Mouse (Mus musculus) layer of hippocampus, adult 9-11 months (tissue): Measurements from ENCODE around the gene Zfp579.
"Not testable (repeated sequence)": the region's sequence is repeated elsewhere in the genome, so short reads cannot be mapped to it uniquely, and the experiment has no call there.

Experiments
- DNase-seq: peaks from one replicate; pipeline ENCODE4 v3.0.0; 2022

Gene Zfp579

DNA sequence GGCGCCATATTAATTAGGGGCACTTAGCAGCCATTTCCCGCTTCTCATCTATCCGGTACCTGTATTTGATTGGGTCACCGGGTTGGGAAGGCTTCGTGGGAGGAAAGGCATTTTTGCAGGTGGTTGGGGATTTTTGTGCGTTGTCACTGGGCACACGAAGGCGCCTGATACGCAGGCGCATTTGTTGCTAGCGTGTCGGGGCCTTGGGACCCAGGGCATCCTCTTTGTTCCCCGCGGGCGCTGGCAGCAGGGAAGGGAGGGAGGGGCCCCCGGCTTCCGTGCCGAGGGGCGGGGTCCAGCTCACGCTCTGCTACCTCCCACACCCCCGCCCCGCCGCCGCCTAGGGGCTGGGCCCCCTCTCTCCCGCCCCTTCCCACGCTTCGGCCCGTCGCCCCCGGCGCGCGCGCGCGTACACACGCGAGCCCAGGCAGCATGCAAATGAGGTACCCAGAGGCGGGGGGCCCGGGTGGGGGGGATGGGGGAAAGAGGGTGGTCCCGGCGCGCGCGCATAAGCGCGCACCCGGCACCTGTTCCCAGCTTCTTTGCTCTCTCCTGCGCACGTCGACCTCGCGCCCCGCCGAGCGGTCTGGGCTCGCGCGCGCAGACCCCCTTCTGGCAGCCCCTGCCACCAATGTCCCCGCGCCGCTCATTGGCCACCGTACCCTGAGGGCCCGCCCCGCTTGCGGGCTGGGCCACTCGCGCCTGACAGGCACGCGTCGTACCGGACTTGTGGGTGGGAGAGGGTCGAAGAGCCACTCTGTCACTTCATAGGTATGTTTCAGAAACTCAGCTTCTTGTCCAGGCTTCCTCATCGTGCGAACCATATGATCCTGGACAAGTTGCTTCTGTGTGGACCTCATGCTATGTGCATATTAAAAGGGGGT is 19.4 kb upstream of the Zfp579 start, which contains the start of gene Gm44973:
Gm44973 (plus strand) TSS at position 379 of the 884 bp plus-strand sequence.
- peak; percentile 95 for DNase-seq

DNA sequence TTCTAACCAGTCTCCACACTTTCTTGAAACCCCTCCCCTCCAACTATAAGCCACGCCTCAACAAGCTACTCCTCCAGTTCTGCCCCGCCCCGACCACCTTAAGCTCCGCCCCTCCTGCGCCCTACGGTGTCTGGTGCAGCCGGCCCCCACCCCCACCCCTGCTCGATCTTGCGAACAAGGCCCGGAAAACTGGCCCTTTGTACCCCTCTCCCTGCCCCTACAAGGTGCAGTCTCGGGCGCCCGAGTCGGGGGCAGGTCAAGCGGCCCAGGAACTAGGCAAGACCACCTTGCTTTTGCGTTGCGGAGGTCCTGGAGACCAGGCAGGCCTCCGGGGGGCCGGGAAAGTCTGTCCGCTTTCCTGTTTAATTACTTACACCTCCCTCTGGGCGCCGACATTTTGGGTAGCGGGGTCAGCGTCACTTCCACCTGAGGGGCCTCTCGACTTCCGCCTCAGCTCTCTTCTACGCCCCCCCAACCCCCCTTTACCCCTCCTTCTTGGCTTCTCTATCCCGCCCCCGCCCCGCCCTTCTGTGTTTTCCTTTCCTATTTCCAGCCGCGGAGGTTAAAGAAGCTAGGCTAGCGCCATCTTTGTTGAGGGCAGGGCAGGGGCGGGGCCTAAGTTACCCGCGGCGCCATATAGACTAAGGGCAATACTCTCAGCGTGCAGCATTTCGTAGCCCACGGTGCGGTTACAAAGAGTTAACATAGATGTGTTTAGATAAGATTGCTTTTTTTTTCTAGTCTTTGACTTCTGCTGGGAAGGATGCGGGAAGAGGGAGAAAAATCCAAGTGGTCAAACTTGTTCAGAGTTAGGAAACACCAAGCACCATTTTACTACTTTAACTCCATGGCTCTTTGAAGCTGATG is 18.5 kb upstream of the Zfp579 start, which contains the start of the genes Zfp524 and Fiz1:
Zfp524 (plus strand) TSS at position 165 of the 867 bp plus-strand sequence.
Fiz1 (minus strand) TSS at position 447 of the 867 bp plus-strand sequence.
- peak; percentile 97 for DNase-seq

DNA sequence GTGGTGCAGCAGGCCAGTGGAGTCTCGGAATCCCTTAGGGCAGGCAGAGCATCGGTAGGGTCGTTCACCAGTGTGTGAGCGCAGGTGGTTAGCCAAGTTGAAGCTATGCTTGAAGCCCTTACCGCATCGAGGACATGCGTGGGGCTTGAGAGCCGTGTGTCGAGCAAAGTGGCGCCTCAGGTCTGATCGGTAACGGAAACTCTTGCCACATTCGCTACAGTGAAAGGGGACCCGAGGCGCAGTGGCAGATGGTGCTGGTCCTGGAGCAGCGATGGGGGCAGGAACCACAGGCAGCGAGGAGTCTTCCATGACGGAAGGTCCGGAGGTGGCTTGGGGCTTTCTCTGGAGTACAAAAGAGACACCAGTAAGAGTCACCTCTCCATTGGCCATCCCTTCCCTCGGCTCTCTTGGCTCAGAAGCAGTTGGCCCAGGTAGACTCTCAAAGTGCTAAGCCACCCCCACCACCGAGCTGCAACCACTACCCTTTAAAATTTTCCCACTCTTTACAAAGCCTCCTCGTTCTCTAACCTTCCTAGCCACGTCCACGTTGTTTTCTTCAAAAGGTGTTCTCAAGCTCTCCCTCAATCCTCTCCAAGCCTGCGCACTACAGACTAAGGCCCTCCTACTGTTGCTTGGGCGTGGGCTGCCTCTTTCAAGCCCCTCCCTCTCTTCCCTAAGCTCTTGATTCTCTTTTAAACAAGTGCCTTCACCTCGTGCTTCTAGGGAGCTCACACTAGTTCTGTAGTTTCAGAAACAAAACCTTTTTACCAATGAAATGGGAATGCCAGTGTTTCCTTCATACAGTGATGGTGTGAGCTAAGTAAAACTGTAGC is 16.9 kb upstream of the Zfp579 start:
- DNase-seq, result no peak

DNA sequence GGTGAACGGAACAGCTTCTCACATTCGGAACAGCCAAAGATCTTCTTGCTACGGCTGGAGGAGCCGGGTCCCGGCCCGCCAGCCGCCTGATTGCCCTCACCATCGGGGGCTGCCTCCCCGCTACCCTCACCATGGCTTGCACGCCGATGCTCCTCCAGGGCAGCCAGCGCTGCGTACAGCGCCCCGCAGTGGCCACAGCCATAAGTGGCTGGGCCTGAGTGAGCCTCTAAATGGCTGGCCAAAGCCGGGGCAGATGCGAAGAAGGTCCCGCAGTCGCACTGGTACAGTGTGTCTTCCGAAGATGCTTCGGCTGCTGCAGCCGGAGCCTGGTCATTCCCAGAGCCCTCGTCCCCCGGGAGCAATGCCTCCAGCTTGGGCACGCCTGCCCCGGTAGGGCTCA is 12.3 kb upstream of the Zfp579 start:
- DNase-seq, result no peak

DNA sequence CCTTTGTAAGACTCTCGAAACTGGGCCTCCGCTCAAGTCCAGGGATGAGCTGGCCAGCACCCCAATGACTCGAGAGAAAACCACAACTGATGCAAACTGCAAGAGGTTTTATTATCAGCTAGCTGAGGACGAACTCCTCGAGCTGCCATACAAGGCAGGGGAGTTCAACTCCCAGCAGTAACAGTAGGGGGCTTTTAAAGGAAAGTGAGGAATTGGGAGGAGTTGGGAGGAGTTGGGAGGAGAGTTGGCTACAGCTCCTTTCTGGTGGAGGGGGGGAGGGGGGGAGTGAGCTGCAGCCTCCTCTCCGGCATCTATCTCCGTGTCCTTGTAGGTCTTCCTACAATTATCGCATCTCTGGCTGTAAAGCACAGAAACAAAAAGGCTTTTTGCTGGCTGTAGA is 6.9 kb upstream of the Zfp579 start:
- DNase-seq, result not testable (repeated sequence)

DNA sequence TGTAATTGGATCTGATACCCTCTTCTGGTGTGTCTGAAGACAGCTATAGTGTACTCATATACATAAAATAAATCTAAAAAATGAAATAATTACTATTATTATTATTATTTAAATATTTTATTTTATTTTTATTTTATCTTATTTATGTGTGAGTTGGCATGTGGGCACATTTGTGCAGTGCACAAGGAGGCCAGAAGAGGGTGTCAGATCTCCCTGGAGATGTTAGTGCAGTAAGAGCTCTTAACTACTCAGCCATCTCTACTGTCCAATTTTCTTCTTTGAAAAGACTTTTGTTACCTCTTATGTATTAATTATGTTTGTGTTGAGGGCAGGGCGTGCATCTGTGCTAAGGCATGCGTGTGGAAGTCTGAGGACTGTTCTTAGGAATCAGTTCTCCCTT is 3.9 kb upstream of the Zfp579 start:
- DNase-seq, result no peak

DNA sequence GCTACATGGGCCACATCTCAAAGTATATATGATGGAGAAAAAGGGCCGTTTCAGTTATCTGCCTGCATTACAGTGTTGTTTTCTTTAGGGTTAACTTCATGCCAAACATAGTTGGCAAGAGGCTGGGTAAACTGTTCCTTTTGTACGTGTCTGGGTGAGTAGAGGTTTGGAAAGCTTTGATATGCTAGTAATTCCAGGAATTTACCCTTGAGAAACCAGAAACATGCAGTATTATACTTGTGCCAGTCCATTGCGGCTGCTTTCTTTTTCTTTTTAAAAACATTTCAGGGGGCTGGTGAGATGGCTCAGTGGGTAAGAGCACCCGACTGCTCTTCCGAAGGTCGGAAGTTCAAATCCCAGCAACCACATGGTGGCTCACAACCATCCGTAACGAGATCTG is 976 bp upstream of the Zfp579 start:
- DNase-seq, result no peak

DNA sequence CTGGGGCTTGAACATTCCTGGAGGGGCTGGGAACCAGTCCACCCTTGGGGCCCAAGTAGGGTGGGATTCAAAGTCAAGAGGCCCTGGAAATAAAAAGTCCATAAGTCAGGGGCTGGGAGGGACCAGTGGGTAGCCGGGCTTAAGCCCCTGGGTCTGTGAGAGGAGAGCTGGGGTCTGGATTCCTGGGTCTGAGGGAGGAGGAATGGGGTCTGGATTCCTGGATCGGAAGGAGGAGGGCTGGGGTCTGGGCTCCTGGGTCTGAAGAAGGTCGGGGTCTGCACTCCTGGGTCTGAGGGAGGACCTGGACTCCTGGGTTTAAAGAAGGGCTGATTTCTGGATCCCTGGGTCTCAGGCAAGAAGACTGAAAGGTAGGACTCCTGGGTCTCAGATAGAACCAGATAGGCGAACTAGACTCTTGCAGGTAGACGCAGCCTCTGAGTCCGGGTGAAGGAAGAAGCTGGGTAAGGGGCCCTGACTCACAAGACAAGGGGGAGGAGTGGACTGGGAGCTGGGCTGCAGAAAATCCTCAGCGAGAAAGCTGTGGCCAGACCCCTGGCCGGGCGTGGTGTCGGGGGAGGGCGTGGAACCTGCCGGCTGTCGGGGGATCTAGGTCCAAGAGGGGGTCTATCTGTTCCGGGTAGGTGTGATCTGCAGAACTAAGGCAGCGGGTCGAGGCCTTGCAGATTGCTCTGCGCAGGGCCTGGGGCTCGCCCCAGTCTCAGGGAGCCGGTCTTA is 523 bp downstream of the Zfp579 start:
- DNase-seq, result no peak

DNA sequence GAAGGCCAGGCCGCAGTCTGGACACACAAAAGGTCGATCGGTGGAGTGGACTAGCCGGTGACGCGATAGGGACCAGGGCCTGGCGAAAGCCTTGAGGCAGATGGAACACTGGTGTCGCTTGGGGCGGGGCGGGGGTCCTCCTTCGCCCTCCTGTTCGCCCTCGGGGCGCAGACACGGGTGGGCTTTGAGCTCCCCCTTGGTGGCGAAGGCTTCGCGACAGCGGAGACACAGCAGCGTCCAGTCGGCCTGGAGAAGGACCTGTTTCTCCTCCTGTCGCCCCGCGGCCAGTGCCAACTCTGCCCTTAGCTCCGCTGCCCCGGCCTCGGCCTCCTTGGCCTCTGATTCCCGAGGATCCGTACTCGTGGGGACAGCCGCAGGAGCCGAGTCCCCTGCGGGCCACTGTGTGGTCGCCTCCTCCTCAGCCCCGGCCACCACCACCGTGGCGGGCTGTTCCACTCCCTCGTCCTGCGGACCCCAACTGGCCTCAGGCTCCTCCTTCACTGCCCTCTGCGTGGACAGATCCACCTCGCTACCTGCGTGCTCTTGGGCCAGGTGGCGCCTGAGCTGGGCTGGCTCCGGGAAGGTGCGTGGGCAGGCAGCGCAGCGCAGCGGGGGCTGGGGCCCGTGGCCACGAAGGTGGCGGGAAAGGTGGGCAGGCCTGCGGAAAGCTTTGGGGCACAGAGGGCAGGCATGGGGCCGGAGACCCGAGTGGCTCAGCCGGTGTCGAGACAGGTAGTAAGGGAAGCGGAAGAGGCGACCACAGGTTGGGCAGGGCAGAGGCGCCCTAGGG is 1.8 kb downstream of the Zfp579 start:
- DNase-seq, result no peak

DNA sequence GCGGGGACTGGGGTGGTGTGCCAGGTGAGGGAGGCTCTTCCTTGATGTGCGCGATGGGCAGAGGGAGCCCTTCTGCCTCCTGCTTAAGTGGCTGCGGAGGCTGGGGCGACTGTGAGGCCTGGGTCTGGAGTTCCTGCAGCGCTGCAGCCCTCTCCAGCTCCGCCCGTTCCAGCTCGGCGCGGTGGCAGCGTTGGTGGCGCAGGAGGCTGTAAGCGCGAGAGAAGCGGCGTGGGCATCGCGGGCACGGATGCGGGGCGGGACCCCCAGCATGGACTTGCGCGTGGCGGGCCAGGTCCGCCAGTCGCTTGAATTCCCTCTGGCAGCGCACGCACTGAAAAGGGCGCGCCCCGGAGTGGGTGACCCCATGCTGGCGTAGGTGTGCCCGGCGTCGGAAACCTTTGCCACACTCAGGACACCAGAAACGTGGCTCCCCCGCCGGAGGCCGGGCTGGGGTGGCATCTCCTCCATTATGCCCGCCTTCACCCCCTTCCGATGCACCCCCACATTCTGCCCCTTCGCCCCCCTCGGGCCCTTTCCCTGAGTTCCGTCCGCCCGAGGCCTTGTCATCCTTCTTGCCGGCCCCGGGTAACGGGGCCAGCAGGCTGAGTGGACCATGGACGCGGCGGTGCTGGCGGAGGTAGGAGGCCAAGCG is 2.5 kb downstream of the Zfp579 start:
- no peak for DNase-seq

DNA sequence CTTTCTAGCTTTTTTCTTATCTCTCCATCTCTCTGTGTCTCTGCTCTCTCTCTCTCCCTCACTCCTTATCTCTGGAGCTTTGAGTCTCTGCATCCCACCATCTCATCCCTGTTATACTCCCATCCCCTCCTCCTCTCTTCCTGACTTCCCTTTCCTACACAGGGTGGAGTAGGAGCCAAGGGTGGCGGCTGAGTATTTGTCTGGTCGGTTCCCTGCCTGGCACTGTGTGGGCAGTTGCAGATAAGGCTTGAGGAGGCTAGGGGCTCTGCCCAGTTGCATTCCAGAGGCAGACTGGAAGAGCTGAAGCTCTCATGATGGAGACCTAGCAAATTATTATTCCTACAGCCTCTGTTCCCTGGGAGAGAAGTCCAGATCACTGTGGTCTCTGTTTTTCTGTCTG is 7.7 kb downstream of the Zfp579 start:
- no peak for DNase-seq

DNA sequence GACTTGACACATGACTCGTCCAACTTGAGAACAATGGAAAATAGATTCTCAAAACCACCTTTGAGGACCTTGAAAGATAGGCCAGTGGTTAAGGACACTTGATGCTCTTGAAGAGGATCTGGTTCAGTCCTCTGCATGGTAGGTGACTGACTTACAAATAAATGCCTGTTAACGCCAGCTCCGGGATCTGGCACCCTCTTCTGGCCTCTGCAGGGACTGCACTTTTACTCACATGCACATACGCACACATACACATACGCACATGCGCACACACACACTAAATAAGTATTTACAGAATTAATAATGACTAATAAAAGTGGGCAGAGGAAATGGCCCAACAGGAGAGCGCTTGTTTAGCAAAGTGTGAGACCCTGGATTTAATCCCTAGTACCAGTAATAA is 19.1 kb downstream of the Zfp579 start:
- no peak for DNase-seq

DNA sequence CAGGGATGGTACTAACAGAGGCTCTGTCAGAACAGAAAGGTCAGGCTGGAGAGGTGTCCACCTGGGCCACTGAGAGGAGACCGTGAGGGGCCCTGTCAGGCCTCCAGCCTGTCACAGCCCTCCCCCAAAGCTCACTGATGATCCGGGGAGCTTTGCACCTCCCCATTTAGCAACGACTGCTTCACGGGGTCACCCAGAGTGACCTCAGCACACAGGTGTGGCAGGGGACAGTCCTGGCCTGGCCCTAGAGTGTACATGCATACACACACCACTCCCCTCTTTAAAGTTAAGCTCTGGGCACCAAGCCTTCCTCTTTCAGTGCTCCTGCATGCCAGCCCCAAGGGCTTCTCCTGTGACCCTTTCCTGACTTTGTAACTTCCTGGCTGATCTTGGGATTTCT is 20.5 kb downstream of the Zfp579 start:
- no peak for DNase-seq

DNA sequence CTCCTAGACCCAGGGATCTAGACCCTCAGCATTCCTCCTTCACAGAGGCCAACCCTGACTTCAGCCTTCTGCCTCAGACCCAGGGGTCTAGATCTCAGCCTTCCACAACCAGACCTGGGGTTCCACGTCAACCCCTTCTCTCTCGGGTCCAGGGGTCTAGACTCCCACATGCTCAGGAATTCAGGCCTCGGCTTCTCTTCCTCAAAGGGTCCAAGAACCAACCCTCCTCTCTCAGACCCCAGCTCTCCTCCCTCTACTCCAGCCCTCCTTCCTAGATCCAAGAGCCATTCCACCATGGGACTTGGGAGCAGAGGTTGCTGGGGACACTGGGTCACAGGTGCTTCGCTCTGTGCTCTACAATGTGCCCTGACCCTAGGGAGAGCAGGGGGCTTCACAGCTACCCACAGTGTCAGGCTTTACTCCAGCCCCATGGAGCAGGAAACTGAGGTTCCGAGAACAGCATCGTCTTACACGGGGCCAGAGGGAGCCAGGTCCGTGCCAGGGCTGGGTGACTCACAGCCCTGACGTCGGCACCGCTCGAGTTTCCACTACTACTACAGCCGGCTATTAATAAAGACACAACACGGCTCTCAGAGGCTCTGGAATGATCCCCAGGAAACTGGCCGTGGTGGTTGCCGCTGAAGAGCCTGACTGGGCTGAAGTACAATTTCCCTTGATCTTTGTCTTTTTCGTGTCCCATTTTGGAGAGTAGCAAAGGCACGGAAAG is 23.5 kb downstream of the Zfp579 start:
- DNase-seq, result peak; percentile 9

DNA sequence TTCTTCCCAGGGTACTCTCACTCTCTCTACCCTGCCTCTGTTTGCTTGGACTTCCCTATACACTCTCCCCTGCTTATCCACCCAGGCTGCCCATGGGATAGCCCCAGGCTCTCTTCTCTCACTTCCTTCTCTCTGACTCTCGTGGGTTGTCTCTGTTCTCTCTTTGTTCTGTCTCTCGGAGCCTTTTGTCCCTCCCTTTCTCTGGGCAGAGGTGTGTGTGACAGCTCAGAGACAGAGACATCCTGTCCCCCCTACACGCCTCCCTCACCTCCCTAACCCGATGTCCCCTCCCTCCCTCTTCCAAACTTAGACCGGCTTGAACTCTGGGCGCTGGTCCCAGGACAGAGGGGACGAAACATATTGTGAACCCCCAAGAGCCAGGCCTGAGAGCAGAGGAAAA is 24.2 kb downstream of the Zfp579 start:
- no peak for DNase-seq

DNA sequence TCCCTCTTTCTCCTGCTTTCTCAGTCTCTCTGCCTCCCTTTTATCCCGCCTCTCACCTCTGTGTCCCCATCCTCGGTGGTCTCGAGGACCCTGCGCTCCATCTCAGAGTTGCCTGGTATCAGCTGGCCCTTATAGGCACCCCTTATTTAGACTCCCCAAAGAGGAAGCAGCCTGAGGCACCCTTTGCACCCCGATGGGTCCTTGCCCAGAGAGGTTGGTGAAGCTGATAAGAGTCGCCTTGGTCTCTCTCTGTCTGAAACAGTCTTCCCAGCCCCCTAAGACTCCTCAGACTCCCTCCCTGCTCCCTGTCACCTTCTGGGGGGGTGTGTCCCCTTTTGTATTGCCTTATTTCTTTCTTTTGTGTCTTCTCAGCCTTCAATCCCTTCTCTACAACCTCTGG is 24.9 kb downstream of the Zfp579 start, which contains the start of gene Sbk3:
Sbk3 (minus strand) TSS at position 101 of the 400 bp plus-strand sequence.
- no peak for DNase-seq

DNA sequence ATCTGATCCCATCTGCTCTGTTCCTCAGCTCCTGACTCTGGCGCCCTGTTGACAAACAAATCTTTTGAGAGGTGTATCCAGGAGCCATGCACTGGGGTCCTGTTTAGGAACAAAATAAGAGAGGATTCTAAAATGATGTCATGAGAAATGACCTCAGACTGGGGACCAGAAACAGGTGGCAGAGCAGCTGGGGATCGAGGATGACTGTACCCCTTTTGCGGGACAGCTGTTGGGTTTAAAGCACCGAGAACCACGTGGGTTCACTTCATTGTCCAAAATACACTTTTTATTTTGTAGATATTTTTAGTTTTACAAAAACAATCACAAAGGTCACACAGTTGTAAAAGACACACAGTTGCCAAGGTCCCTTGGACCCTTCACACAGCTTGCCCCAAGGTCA is 31.0 kb downstream of the Zfp579 start:
- DNase-seq, result no peak

DNA sequence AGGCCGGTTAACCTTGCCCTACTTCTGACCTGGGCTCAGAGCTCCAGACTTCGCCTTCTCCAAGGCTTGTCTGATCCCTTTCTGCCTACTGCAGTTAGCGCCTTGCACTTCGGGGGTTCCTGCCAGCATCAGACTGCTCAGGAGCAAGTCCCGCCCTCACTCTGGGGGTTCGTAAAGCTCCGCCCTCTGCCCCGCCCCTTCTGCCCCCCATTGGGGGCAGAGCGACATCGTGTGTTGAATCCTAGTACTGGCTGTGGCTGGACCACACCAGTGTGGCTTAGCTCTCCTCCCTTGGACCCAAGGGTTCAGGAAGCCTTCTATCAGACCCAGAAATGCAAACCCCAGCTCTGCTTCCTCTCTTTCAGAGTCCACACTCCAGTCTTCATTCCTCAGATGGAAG is 31.7 kb downstream of the Zfp579 start, which contains the start of gene Sbk2:
Sbk2 (minus strand) TSS at position 135 of the 400 bp plus-strand sequence.
- peak; percentile 73 for DNase-seq

DNA sequence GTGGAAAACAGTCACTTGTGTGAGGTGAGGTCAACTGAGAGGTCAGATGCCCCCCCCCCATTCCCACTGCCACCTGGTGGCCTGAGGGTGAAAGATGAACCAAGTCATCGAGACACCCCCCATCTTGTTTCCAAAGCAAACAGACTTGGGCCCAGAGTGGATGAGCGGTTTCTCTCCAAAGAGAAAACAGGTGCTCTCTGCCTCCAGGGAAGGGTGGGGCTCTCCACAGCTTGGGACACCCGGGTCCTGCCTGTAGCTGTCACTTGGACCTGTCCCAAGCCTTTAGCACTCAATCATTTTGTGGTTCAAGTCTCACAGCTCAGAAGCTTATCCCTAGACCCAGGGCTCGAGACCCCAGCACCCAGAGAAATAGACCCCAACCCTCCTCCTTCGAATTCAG is 32.4 kb downstream of the Zfp579 start:
- DNase-seq, result no peak

DNA sequence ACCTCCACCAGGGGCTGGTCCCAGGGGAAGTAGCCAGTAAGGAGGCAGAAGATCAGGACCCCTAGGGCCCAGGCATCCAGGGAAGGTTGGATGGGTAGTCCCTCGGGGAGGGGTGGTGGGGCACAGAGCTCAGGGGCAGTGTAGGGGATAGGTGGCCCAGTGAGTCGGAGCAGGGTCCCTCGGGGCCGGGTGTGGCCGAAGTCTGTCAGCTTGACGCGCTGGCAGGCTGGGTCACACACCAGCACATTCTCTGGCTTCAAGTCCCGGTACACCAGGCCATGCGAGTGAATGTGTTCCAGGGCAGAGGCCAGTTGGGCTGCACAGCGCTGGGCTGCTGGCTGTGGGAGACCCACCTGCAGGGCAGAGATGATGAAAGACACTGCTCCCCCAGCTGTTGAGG is 38.6 kb downstream of the Zfp579 start:
- DNase-seq, result no peak
